Mouse (Mus musculus) adrenal gland, adult 18-20 months (tissue): Measurements from ENCODE around the gene Tas2r119. TPM values are rescaled to one million over a fixed set of nuclear protein-coding genes. Genes with fewer than 3 reads are reported as not detected.
"Not testable (repeated sequence)": the region's sequence is repeated elsewhere in the genome, so short reads cannot be mapped to it uniquely, and the experiment has no call there.

Source experiments
- DNase-seq, 2 experiments: peaks; one replicate each; pipeline ENCODE4 v3.0.0; 2021 to 2022; ENCODE audit warnings: low spot score in 2 of 2
- long read RNA-seq, 2 experiments: library from polyadenylated mRNA; stranded (forward); transcript quantifications; one replicate each; pipeline ENCODE4 v2.0.0; 2021
- total RNA-seq, 2 experiments: library from RNA; stranded (reverse); gene quantifications; 1 replicate in 1 of 2; 2 replicates in 1 of 2; pipeline ENCODE4 v1.2.3; 2021

The Tas2r119 gene
- not detected for total RNA-seq
- long read RNA-seq, experiment 1: 0 reads
- long read RNA-seq, experiment 2: 0 reads

- DNase-seq: no peak
These were observed at the start of gene Tas2r119 for GRCm38 (mm10) chr15:32176989-32177388. Gene Tas2r119 (plus strand): TSS chr15:32177289.

GRCm38 (mm10) chr15:32132315-32132714 is 44.8 kb upstream of the Tas2r119 start:
- DNase-seq: no peak

- DNase-seq: no peak
These were observed 35.4 kb upstream of the Tas2r119 start for GRCm38 (mm10) chr15:32141657-32142056.

- no peak for DNase-seq
These were observed 32.8 kb upstream of the Tas2r119 start for GRCm38 (mm10) chr15:32144269-32144668.

- no peak for DNase-seq
These were observed 23.7 kb upstream of the Tas2r119 start for GRCm38 (mm10) chr15:32153404-32153803.

GRCm38 (mm10) chr15:32153857-32154449 is 23.1 kb upstream of the Tas2r119 start:
- DNase-seq: no peak

- DNase-seq: no peak
These were observed 21.0 kb upstream of the Tas2r119 start for GRCm38 (mm10) chr15:32156126-32156525.

GRCm38 (mm10) chr15:32160281-32160680 is 16.8 kb upstream of the Tas2r119 start:
- no peak for DNase-seq

- no peak for DNase-seq
These were observed 5.3 kb upstream of the Tas2r119 start for GRCm38 (mm10) chr15:32171764-32172163.

GRCm38 (mm10) chr15:32172175-32172987 is 4.7 kb upstream of the Tas2r119 start:
- DNase-seq: no peak

- no peak for DNase-seq
These were observed 4.1 kb upstream of the Tas2r119 start for GRCm38 (mm10) chr15:32172988-32173329.

GRCm38 (mm10) chr15:32180010-32180725 is 3.1 kb downstream of the Tas2r119 start:
- DNase-seq: no peak

GRCm38 (mm10) chr15:32182026-32182425 is 4.9 kb downstream of the Tas2r119 start:
- DNase-seq: no peak

- no peak for DNase-seq
These were observed 7.9 kb downstream of the Tas2r119 start for GRCm38 (mm10) chr15:32184964-32185363.

GRCm38 (mm10) chr15:32189879-32190278 is 12.8 kb downstream of the Tas2r119 start:
- DNase-seq: no peak

- no peak for DNase-seq
These were observed 13.3 kb downstream of the Tas2r119 start for GRCm38 (mm10) chr15:32190436-32190835.

GRCm38 (mm10) chr15:32192948-32193347 is 15.9 kb downstream of the Tas2r119 start:
- DNase-seq: no peak

GRCm38 (mm10) chr15:32198076-32198475 is 21.0 kb downstream of the Tas2r119 start:
- DNase-seq: no peak

- no peak for DNase-seq
These were observed 21.5 kb downstream of the Tas2r119 start for GRCm38 (mm10) chr15:32198561-32198960.

- no peak for DNase-seq
These were observed 26.2 kb downstream of the Tas2r119 start for GRCm38 (mm10) chr15:32203242-32203641.

- DNase-seq: no peak
These were observed 27.8 kb downstream of the Tas2r119 start for GRCm38 (mm10) chr15:32204908-32205307.

GRCm38 (mm10) chr15:32214687-32215086 is 37.6 kb downstream of the Tas2r119 start:
- not testable (repeated sequence) for DNase-seq
